8 mouse cellular contexts compared by ENCODE assay signal in the genomic region with DNA sequence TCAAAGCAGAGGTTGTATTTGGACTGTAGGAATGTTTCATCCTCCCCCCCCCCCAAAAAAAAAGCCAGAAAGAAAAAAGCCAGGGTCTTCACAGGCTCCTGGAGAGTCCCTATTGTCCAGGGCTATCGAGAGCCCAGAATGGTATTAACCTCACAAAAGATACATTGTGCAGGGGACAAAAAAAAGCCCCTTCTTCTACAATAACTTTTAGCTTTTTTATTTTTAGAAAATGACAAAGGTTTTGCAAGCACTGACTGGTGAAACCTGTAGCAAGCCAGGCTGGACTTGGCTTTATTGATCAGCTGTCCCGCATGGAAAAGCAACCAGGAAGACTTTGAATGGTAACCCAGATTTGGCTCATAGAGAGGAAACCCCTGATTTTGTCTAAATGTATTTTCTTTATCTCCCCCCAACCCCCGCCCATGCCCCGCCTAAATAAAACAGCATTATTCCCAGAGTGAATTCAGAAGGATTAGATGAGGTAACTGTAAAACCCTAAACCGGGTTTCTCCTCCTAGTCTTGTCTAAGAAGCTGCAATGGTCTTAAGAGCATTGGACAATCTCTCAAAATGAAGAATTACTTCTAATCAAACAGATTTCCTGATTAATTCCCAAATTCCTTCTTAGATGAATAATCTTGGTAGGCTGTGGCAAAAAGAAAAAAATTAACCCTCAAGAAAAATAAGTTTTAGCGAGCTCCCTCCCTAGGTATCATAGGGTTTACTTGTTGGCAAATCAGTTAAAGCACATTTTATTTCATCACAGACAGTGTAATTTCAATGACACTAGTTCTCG.
DNase-seq lines count a peak whose midpoint lies in the region; ATAC-seq and TF ChIP-seq lines count a peak whose summit lies in the region.

No protein-coding gene starts in this region.

- H3K79me2 ChIP-seq in liver, adult 2 months (ENCODE audit: control insufficient read depth, insufficient read depth, low read length), result peaks cover 16% of the 10 kb centered on the region

- no peak for TF ChIP-seq CTCF in liver, adult 2 months (IDR thresholded peaks at IDR 0.05; ENCODE audit: low read depth, low read length)

- TF ChIP-seq POLR2A in liver, adult 2 months (IDR thresholded peaks at IDR 0.05; ENCODE audit: extremely low read depth, insufficient read depth, low read length), result no peak

- H3K27me3 ChIP-seq in liver, adult 2 months (ENCODE audit: control insufficient read depth, insufficient read depth, low read length), result peaks cover 8% of the 10 kb centered on the region; the same call in 1 of the 2 replicates
- H3K27me3 ChIP-seq in forebrain, embryonic 14.5 days (replicated peaks; ENCODE audit: control insufficient read depth, insufficient read depth, low read length), result peaks cover 47% of the 10 kb centered on the region
- peaks cover 11% of the 10 kb centered on the region for H3K27me3 ChIP-seq in limb, embryonic 11.5 days (ENCODE audit: control insufficient read depth, insufficient read depth, low read length)
- H3K27me3 ChIP-seq in neural tube, embryonic 14.5 days (ENCODE audit: control insufficient read depth, insufficient read depth, low read length), result peaks cover 6% of the 10 kb centered on the region

- H3K9me3 ChIP-seq in forebrain, embryonic 14.5 days (replicated peaks; ENCODE audit: control insufficient read depth, low read length), result no peaks in the 10 kb centered on the region
- no peaks in the 10 kb centered on the region for H3K9me3 ChIP-seq in limb, embryonic 11.5 days (ENCODE audit: control insufficient read depth, low read length)
- no peaks in the 10 kb centered on the region for H3K9me3 ChIP-seq in neural tube, embryonic 14.5 days (ENCODE audit: control insufficient read depth, low read length)

- WGBS in liver, adult 2 months, result 63% methylated on average over 7 of the region's 7 CpGs
- WGBS in forebrain, embryonic 14.5 days, result 2% methylated on average over 7 of the region's 7 CpGs
- WGBS in limb, embryonic 11.5 days, result 15% methylated on average over 7 of the region's 7 CpGs
- WGBS in neural tube, embryonic 14.5 days, result 16% methylated on average over 7 of the region's 7 CpGs

- H3K4me1 ChIP-seq in liver, adult 2 months (ENCODE audit: control insufficient read depth, insufficient read depth, low read length), result peaks cover 1% of the 10 kb centered on the region; the same call in 1 of the 2 replicates
- H3K4me1 ChIP-seq in forebrain, embryonic 14.5 days (ENCODE audit: control insufficient read depth, insufficient read depth, low read length), result peaks cover 3% of the 10 kb centered on the region
- H3K4me1 ChIP-seq in limb, embryonic 11.5 days (ENCODE audit: control insufficient read depth, insufficient read depth, low read length), result peaks cover 38% of the 10 kb centered on the region
- peaks cover 7% of the 10 kb centered on the region; the same call in 1 of the 2 replicates for H3K4me1 ChIP-seq in neural tube, embryonic 14.5 days (ENCODE audit: control insufficient read depth, insufficient read depth, low read length)

- H3K4me3 ChIP-seq in liver, adult 2 months (ENCODE audit: insufficient read depth, low read depth, low read length), result no peak overlapping the region
- H3K4me3 ChIP-seq in forebrain, embryonic 14.5 days (ENCODE audit: low read depth, low read length), result no peak overlapping the region
- no peak overlapping the region for H3K4me3 ChIP-seq in limb, embryonic 11.5 days (ENCODE audit: low read depth, low read length)
- peak overlapping the region; percentile 84; the same call in 1 of the 2 replicates for H3K4me3 ChIP-seq in neural tube, embryonic 14.5 days (ENCODE audit: low read depth, low read length)

- no peak overlapping the region for H3K27ac ChIP-seq in liver, adult 2 months (replicated peaks; ENCODE audit: insufficient read depth, low read depth, low read length)
- peak overlapping the region; percentile 14; the same call in 1 of the 2 replicates for H3K27ac ChIP-seq in forebrain, embryonic 14.5 days (ENCODE audit: low read depth, low read length)
- no peak overlapping the region for H3K27ac ChIP-seq in limb, embryonic 11.5 days (replicated peaks; ENCODE audit: low read depth, low read length)
- H3K27ac ChIP-seq in neural tube, embryonic 14.5 days (ENCODE audit: low read depth, low read length), result peak overlapping the region; percentile 25; the same call in 1 of the 2 replicates

- peak overlapping the region; percentile 73 for H3K4me2 ChIP-seq in forebrain, embryonic 14.5 days (ENCODE audit: low read length)
- peak overlapping the region; percentile 5; the same call in 1 of the 2 replicates for H3K4me2 ChIP-seq in limb, embryonic 11.5 days (ENCODE audit: low read depth, severe bottlenecking)
- peak overlapping the region; percentile 67 for H3K4me2 ChIP-seq in neural tube, embryonic 14.5 days (ENCODE audit: low read depth, low read length)

- DNase-seq in liver, adult 2 months (ENCODE audit: extremely low read depth, low read depth, low spot score), result peak; percentile 50
- no peak for DNase-seq in liver
- DNase-seq in forebrain, embryonic 14.5 days (ENCODE audit: low spot score), result no peak
- DNase-seq in limb, embryonic 11.5 days (ENCODE audit: low spot score), result no peak
- no peak for DNase-seq in left cerebral cortex, adult 18-20 months (ENCODE audit: low spot score in 2 of 2)
- DNase-seq in left cerebral cortex, adult 11 months (ENCODE audit: low spot score), result no peak
- no peak for DNase-seq in kidney, adult 18-20 months

- H3K9ac ChIP-seq in liver, adult 2 months (ENCODE audit: low read depth, low read length), result no peak overlapping the region
- H3K9ac ChIP-seq in forebrain, embryonic 14.5 days (ENCODE audit: low read length), result peak overlapping the region; percentile 44; the same call in 1 of the 2 replicates
- no peak overlapping the region for H3K9ac ChIP-seq in limb, embryonic 11.5 days (ENCODE audit: low read length)
- peak overlapping the region; percentile 99; the same call in 1 of the 2 replicates for H3K9ac ChIP-seq in neural tube, embryonic 14.5 days (replicated peaks; ENCODE audit: low read depth, low read length)

- H3K36me3 ChIP-seq in liver, adult 2 months (ENCODE audit: control insufficient read depth, insufficient read depth, low read length), result no peaks in the 10 kb centered on the region
- no peaks in the 10 kb centered on the region for H3K36me3 ChIP-seq in forebrain, embryonic 14.5 days (ENCODE audit: control insufficient read depth, insufficient read depth, low read length)
- no peaks in the 10 kb centered on the region for H3K36me3 ChIP-seq in limb, embryonic 11.5 days (ENCODE audit: control insufficient read depth, insufficient read depth, low read length)
- H3K36me3 ChIP-seq in neural tube, embryonic 14.5 days (ENCODE audit: control insufficient read depth, insufficient read depth, low read length), result no peaks in the 10 kb centered on the region

- ATAC-seq in forebrain, embryonic 14.5 days, result no peak
- no peak for ATAC-seq in limb, embryonic 11.5 days (ENCODE audit: insufficient number of reproducible peaks, low FRiP score, low TSS enrichment, low read depth)
- no peak for ATAC-seq in neural tube, embryonic 14.5 days (ENCODE audit: low read depth)

Comparison
In these comparisons a context has a peak if more than half of its experiments do, and no peak if none do; other contexts are left out.
1. H3K27ac ChIP-seq: peak in forebrain, embryonic 14.5 days (single experiment) and neural tube, embryonic 14.5 days (single experiment); none in liver, adult 2 months (single experiment) and limb, embryonic 11.5 days (single experiment).
2. H3K9ac ChIP-seq: peak in forebrain, embryonic 14.5 days (single experiment) and neural tube, embryonic 14.5 days (single experiment); none in liver, adult 2 months (single experiment) and limb, embryonic 11.5 days (single experiment).
3. H3K4me2 ChIP-seq: peak in every context shown above with its lines; median percentile 73 in forebrain, embryonic 14.5 days; 67 in neural tube, embryonic 14.5 days; 5 in limb, embryonic 11.5 days.